Mouse (Mus musculus) stomach, postnatal 0 days (tissue): ENCODE results near the gene Tmem35b. TPM values are rescaled to one million over a fixed set of nuclear protein-coding genes. Genes with fewer than 3 reads are reported as not detected.

Source experiments
- ATAC-seq: fragments of 200-750 bp; cut with Nextera tagmentation; 2 replicates; pipeline ENCODE4 v1.8.0; 2017; ENCODE audit not compliant: low FRiP score, low TSS enrichment
- DNase-seq: peaks from one replicate; pipeline ENCODE4 v3.0.0-alpha.2; 2016; ENCODE audit warnings: low spot score
- H3K27ac ChIP-seq: fragments of 300-500 bp; sonication (generic); replicated peaks from 2 replicates; pipeline ENCODE4 v1.5.1; 2014; ENCODE audit warnings: mild to moderate bottlenecking, control low read depth
- H3K27me3 ChIP-seq: fragments of 300-500 bp; sonication (generic); 2 replicates; pipeline ENCODE4 v1.6.1; 2014; ENCODE audit warnings: low read length; ENCODE audit not compliant: control insufficient read depth, insufficient read depth
- H3K36me3 ChIP-seq: fragments of 300-500 bp; sonication (generic); 2 replicates; pipeline ENCODE4 v1.6.1; 2014; ENCODE audit warnings: low read length, mixed read lengths; ENCODE audit not compliant: control insufficient read depth, insufficient read depth
- H3K4me1 ChIP-seq: fragments of 300-500 bp; sonication (generic); replicated peaks from 2 replicates; pipeline ENCODE4 v1.6.1; 2014; ENCODE audit warnings: antibody characterized with exemption; ENCODE audit not compliant: control insufficient read depth, insufficient read depth
- H3K4me2 ChIP-seq: fragments of 300-500 bp; sonication (generic); replicated peaks from 2 replicates; pipeline ENCODE4 v1.6.1; 2014; ENCODE audit warnings: low read depth, mild to moderate bottlenecking, control low read depth, moderate library complexity
- H3K4me3 ChIP-seq: fragments of 300-500 bp; sonication (generic); 2 replicates; pipeline ENCODE4 v1.5.1; 2014; ENCODE audit warnings: low read depth, low read length, control low read depth
- H3K9ac ChIP-seq: fragments of 300-500 bp; sonication (generic); 2 replicates; pipeline ENCODE4 v1.6.1; 2014; ENCODE audit warnings: mild to moderate bottlenecking, low read length, control low read depth, mixed read lengths
- H3K9me3 ChIP-seq: fragments of 300-500 bp; sonication (generic); 2 replicates; pipeline ENCODE4 v1.6.1; 2016; ENCODE audit warnings: low read length; ENCODE audit not compliant: control insufficient read depth
- CTCF ChIP-seq: IDR thresholded peaks from 2 replicates; pipeline ENCODE4 v1.5.1; 2016; ENCODE audit warnings: antibody characterized with exemption, low read depth, mild to moderate bottlenecking, moderate library complexity
- EP300 ChIP-seq: optimal IDR thresholded peaks from 2 replicates; pipeline ENCODE3; 2016; ENCODE audit warnings: antibody characterized with exemption
- WGBS: fragments of 180-500 bp; shearing (Covaris S2); extraction: QIAGEN DNeasy Blood & Tissue Kit; methylation state at CpG from one replicate; pipeline ENCODE4 v1.1.7; 2014; 5-methylcytosine and 5-hydroxymethylcytosine counted together
- polyA plus RNA-seq: library from polyadenylated mRNA; unstranded; fragments of >200 nt; fragmentation: Nextera tagmentation; extraction: Ambion mirVana; gene quantifications from 2 replicates; pipeline ENCODE4 v1.2.1, GENCODE M21; 2015

Tmem35b gene
- polyA plus RNA-seq, 1 experiment from 2014 or later: 14.5 TPM

DNA sequence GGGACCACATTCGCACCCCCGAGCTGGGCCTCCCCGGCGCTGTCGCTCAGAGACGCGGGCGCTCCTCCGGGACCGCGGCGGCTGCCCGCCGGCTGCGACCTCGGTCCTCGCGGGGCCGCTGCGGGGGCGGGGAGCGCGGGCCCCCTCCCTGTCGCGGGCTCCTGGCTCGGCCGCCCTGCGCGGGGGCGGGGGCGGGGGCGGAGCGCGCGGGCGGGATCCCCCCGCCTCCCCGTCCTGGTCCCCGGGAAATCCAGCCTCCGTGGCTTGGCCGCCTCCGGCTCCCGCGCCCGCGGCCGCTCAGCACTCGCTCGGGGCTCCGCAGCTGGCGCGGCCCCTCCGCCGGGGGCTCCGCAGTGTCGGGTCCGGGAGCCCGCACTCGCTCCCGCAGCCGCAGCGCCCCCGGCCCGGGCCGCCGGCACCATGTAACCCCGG lies 45.4 kb downstream of the Tmem35b start, which contains the start of gene Dlgap3:
Gene Dlgap3 (plus strand): TSS at position 291 of the 432 bp plus-strand sequence.
- DNase-seq: peak; percentile 42
- 0 out of 2 replicates have a peak, but pooled peaks cover 3% of the 10 kb centered on the region for H3K4me1 ChIP-seq

DNA sequence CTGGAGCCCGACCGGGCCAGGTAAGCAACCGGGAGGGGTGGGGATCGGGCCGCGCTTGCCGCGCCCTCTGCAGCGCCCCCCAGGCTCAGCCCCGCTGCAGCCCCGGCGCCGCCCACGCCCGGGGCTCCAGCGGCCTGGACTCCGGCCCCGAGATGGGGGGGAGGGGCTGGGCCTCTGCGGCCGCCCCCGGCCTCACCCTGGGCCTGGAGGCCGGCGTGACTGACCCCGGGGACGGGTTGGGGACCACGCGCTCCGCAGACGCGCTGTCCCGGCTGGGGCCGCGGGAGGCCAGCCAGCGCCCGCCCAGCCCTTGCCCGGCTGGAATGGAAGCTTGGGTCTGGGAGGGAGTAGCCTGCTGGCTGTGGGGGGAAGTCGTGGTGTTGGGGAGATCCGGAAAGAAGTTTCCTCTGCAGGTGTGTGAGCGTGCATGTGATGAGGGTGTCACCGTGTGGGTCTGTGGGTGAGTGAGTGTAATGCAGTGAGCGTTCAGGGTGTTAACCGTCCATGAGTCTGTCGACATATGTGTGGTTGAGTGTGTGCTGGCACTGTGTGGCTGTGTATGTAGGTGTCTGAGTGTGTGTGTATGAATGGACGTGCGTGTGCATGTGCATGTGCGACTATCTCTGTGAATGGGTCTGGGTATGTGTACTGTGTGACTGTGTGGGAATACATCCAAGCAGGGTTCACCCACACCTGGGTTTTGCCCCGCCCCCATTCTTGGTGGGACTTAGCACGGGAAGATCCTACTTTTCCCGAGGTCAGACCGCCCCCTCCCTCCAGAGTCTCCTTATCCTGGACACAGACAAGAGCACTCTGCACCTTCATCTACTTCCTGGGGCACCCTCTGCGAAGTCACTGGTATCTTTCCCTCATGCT lies 46.1 kb downstream of the Tmem35b start:
- Histone ChIP-seq H3K4me3 (peak overlapping the region; percentile 66), H3K27ac (no peak overlapping the region), H3K9ac (peak overlapping the region; percentile 53; the same call in 1 of the 2 replicates), H3K4me1 (0 out of 2 replicates have a peak, but pooled peaks cover 3% of the 10 kb centered on the region), H3K27me3 (peaks cover 5% of the 10 kb centered on the region; the same call in 1 of the 2 replicates), H3K36me3 (no peaks in the 10 kb centered on the region), H3K9me3 (no peaks in the 10 kb centered on the region), H3K4me2 (peak overlapping the region; percentile 99)
- TF ChIP-seq EP300 (no peak), CTCF (no peak)
- ATAC-seq (peak; percentile 34), DNase-seq (no peak)
- WGBS: 3% methylated on average over 44 of the region's 51 CpGs

More for the DNA sequence above, 45.4 kb downstream of the Tmem35b start, which contains the start of gene Dlgap3:
- Histone ChIP-seq H3K36me3 (no peaks in the 10 kb centered on the region), H3K9me3 (no peaks in the 10 kb centered on the region), H3K27me3 (peaks cover 5% of the 10 kb centered on the region; the same call in 1 of the 2 replicates), H3K9ac (peak within 1 kb of the TSS; percentile 53; the same call in 1 of the 2 replicates), H3K4me3 (peak within 1 kb of the TSS; percentile 66), H3K27ac (no peak within 1 kb of the TSS), H3K4me2 (peak within 1 kb of the TSS; percentile 99)
- peak; percentile 60 for ATAC-seq
- no peak for TF ChIP-seq CTCF
- no peak for TF ChIP-seq EP300
- 2% methylated on average over 29 of the region's 67 CpGs for WGBS

DNA sequence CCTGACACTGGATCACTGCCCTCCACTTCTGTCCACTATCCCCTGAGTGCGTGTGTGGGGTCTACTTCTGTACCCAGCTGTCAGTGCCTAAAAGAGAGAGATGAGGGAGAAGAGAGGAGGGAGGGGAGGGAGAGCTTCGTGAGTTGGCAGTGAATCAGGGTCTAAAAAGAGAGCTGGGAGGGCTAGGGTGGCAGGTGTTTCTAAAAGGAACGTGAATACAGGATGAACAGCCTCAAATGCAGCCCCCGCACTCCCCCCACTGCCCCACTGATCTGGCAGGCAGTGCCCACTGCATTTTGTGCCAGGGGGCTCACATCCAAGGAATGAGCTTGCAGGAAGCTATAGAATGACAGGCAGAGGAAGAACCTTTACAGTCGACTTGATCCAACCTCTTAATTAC lies 47.4 kb downstream of the Tmem35b start:
- H3K9me3 ChIP-seq: no peaks in the 10 kb centered on the region
- WGBS: 41% methylated on average over 5 of the region's 5 CpGs
- no peak overlapping the region for H3K4me3 ChIP-seq
- no peak for TF ChIP-seq CTCF
- no peak for TF ChIP-seq EP300
- ATAC-seq (no peak), DNase-seq (no peak)
- no peak overlapping the region for H3K27ac ChIP-seq
- no peaks in the 10 kb centered on the region for H3K36me3 ChIP-seq
- peaks cover 5% of the 10 kb centered on the region; the same call in 1 of the 2 replicates for H3K27me3 ChIP-seq
- 0 out of 2 replicates have a peak, but pooled peaks cover 3% of the 10 kb centered on the region for H3K4me1 ChIP-seq
- no peak overlapping the region for H3K4me2 ChIP-seq
- H3K9ac ChIP-seq: no peak overlapping the region

DNA sequence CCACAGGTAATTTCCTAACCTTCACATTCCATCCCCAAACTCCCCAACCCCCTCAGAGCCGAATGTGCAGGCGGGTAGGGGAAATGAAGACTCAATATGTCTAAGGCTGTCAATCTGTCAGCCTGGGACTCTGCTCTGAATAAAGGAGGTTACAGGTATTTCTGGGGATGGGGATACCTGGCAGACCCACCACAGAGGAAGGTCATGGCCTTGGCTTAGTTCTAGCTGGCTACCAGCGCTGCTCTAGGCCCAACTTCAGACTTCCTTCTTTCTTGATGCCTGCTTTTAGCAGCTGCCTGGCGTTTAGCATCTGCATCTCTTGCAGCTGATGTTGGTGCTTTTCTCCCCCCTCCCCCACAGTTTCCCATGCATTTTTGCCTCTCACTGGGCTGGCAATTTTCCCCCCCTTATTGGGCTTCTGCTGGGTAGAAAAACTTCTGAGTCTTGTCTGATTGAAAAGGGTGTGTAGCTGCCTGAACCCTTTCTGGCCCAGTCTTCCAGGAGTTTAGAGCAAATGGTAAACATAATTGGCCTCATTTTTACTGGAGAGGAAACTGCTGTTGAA lies 47.9 kb downstream of the Tmem35b start:
- DNase-seq (no peak), ATAC-seq (no peak)
- no peak overlapping the region for H3K27ac ChIP-seq
- no peak overlapping the region for H3K4me3 ChIP-seq
- no peak overlapping the region for H3K4me2 ChIP-seq
- TF ChIP-seq EP300 (no peak), CTCF (no peak)
- H3K27me3 ChIP-seq: peaks cover 5% of the 10 kb centered on the region; the same call in 1 of the 2 replicates
- no peaks in the 10 kb centered on the region for H3K9me3 ChIP-seq
- H3K36me3 ChIP-seq: no peaks in the 10 kb centered on the region
- 0 out of 2 replicates have a peak, but pooled peaks cover 3% of the 10 kb centered on the region for H3K4me1 ChIP-seq
- WGBS: 54% methylated on average over 4 of the region's 4 CpGs
- no peak overlapping the region for H3K9ac ChIP-seq

DNA sequence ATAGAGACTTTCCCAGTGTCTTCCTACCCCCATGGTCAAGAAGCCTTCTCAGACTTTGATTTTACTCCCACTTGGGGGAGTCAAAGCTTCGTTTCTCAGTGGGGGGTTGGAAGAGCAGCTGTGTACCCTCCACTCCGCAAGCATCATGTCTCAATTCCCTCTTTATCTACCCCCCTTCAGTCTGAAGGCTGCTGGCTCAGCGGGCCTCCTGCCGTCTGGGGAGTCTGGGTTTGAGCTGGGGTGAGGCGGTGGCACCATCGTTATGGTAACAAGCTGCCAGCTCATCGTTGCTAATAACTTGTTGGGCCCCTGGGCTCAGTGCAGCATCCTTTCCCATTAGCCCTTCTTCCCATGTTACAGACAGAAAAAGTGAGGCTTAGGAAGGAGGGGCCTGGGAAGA lies 48.6 kb downstream of the Tmem35b start:
- no peak overlapping the region for H3K4me3 ChIP-seq
- no peaks in the 10 kb centered on the region for H3K36me3 ChIP-seq
- WGBS: 24% methylated on average over 7 of the region's 7 CpGs
- DNase-seq: no peak
- no peaks in the 10 kb centered on the region for H3K9me3 ChIP-seq
- H3K27ac ChIP-seq: no peak overlapping the region
- no peak overlapping the region for H3K4me2 ChIP-seq
- H3K27me3 ChIP-seq: peaks cover 5% of the 10 kb centered on the region; the same call in 1 of the 2 replicates
- no peak overlapping the region for H3K9ac ChIP-seq
- TF ChIP-seq EP300 (no peak), CTCF (no peak)
- ATAC-seq: no peak
- H3K4me1 ChIP-seq: 0 out of 2 replicates have a peak, but pooled peaks cover 3% of the 10 kb centered on the region
